Mouse (Mus musculus): Measurements from ENCODE around the gene Exosc5. TPM values are rescaled to one million over a fixed set of nuclear protein-coding genes. Genes with fewer than 3 reads are reported as not detected.

Exosc5 gene
- polyA plus RNA-seq, 1 experiment from 2014 or later, result 73.1 TPM

GRCm38 (mm10) chr7:25683474-25684180, 24.7 kb downstream of the Exosc5 start:
- H3K9ac ChIP-seq, result no peak overlapping the region
- no peak overlapping the region for H3K4me3 ChIP-seq
- no peak overlapping the region for H3K27ac ChIP-seq
- H3K4me2 ChIP-seq (replicated peaks), result no peak overlapping the region
- ATAC-seq (ENCODE audit: low FRiP score, low read depth), result no peak
- WGBS, result 71% methylated on average over 7 of the region's 7 CpGs
- H3K9me3 ChIP-seq, result no peaks in the 10 kb centered on the region
- peaks cover 5% of the 10 kb centered on the region; the same call in 1 of the 2 replicates for H3K36me3 ChIP-seq
- peaks cover 40% of the 10 kb centered on the region for H3K27me3 ChIP-seq
- H3K4me1 ChIP-seq, result peaks cover 38% of the 10 kb centered on the region

GRCm38 (mm10) chr7:25684659-25685058, 25.7 kb downstream of the Exosc5 start:
- Histone ChIP-seq H3K4me3 (no peak overlapping the region), H3K9ac (no peak overlapping the region), H3K4me2 (replicated peaks) (no peak overlapping the region), H3K4me1 (peaks cover 48% of the 10 kb centered on the region), H3K9me3 (no peaks in the 10 kb centered on the region), H3K36me3 (peaks cover 5% of the 10 kb centered on the region; the same call in 1 of the 2 replicates), H3K27me3 (peaks cover 43% of the 10 kb centered on the region), H3K27ac (no peak overlapping the region)
- ATAC-seq (ENCODE audit: low FRiP score, low read depth), result no peak
- WGBS, result 83% methylated on average over 6 of the region's 6 CpGs

GRCm38 (mm10) chr7:25685926-25686470, 27.0 kb downstream of the Exosc5 start:
- no peak for ATAC-seq (ENCODE audit: low FRiP score, low read depth)
- WGBS, result 72% methylated on average over 21 of the region's 21 CpGs
- H3K27me3 ChIP-seq, result peaks cover 55% of the 10 kb centered on the region
- peak overlapping the region; percentile 66 for H3K4me3 ChIP-seq
- no peaks in the 10 kb centered on the region for H3K9me3 ChIP-seq
- H3K4me1 ChIP-seq, result peaks cover 43% of the 10 kb centered on the region
- peak overlapping the region; percentile 76 for H3K9ac ChIP-seq
- H3K36me3 ChIP-seq, result peaks cover 5% of the 10 kb centered on the region; the same call in 1 of the 2 replicates
- H3K4me2 ChIP-seq (replicated peaks), result peak overlapping the region; percentile 86
- H3K27ac ChIP-seq, result no peak overlapping the region

GRCm38 (mm10) chr7:25686680-25687531, 27.9 kb downstream of the Exosc5 start, which contains the start of gene Tgfb1:
Gene Tgfb1 (plus strand): TSS chr7:25687002.
- ATAC-seq (ENCODE audit: low FRiP score, low read depth), result peak; percentile 37; the same call in 1 of the 2 replicates
- Histone ChIP-seq H3K4me1 (peaks cover 37% of the 10 kb centered on the region), H3K27ac (0 out of 2 replicates have a peak within 1 kb of the TSS, but pooled peaks have one; percentile 1), H3K27me3 (peaks cover 61% of the 10 kb centered on the region), H3K4me2 (replicated peaks) (peak within 1 kb of the TSS; percentile 86), H3K9ac (peak within 1 kb of the TSS; percentile 76), H3K4me3 (peak within 1 kb of the TSS; percentile 66), H3K9me3 (no peaks in the 10 kb centered on the region), H3K36me3 (peaks cover 5% of the 10 kb centered on the region; the same call in 1 of the 2 replicates)
- 1% methylated on average over 63 of the region's 69 CpGs for WGBS

- ATAC-seq (ENCODE audit: low FRiP score, low read depth), result no peak
- Histone ChIP-seq H3K27me3 (peaks cover 67% of the 10 kb centered on the region), H3K4me2 (replicated peaks) (peak overlapping the region; percentile 86), H3K4me1 (peaks cover 37% of the 10 kb centered on the region), H3K27ac (0 out of 2 replicates have a peak overlapping the region, but pooled peaks have one; percentile 1), H3K9ac (peak overlapping the region; percentile 76), H3K36me3 (peaks cover 2% of the 10 kb centered on the region; the same call in 1 of the 2 replicates), H3K4me3 (peak overlapping the region; percentile 66), H3K9me3 (no peaks in the 10 kb centered on the region)
- WGBS, result under 1% methylated on average over 47 of the region's 47 CpGs
These were observed 28.9 kb downstream of the Exosc5 start for GRCm38 (mm10) chr7:25687811-25688401.

GRCm38 (mm10) chr7:25688810-25689586, 30.0 kb downstream of the Exosc5 start:
- peak overlapping the region; percentile 76 for H3K9ac ChIP-seq

GRCm38 (mm10) chr7:25689603-25690021, 30.6 kb downstream of the Exosc5 start:
- WGBS, result 14% methylated on average over 12 of the region's 12 CpGs
- H3K36me3 ChIP-seq, result no peaks in the 10 kb centered on the region
- peak overlapping the region; percentile 66 for H3K4me3 ChIP-seq
- no peak overlapping the region for H3K27ac ChIP-seq
- H3K4me1 ChIP-seq, result peaks cover 37% of the 10 kb centered on the region
- H3K9me3 ChIP-seq, result no peaks in the 10 kb centered on the region
- peak overlapping the region; percentile 86 for H3K4me2 ChIP-seq (replicated peaks)
- 0 out of 2 replicates have a peak overlapping the region, but pooled peaks have one; percentile 76 for H3K9ac ChIP-seq
- ATAC-seq (ENCODE audit: low FRiP score, low read depth), result no peak
- H3K27me3 ChIP-seq, result peaks cover 67% of the 10 kb centered on the region

More at GRCm38 (mm10) chr7:25688810-25689586, 30.0 kb downstream of the Exosc5 start:
- peak overlapping the region; percentile 66 for H3K4me3 ChIP-seq
- H3K9me3 ChIP-seq, result no peaks in the 10 kb centered on the region
- peak; percentile 57 for ATAC-seq (ENCODE audit: low FRiP score, low read depth)
- H3K4me1 ChIP-seq, result peaks cover 37% of the 10 kb centered on the region
- no peaks in the 10 kb centered on the region for H3K36me3 ChIP-seq
- peak overlapping the region; percentile 86 for H3K4me2 ChIP-seq (replicated peaks)
- WGBS, result under 1% methylated on average over 50 of the region's 52 CpGs
- no peak overlapping the region for H3K27ac ChIP-seq
- H3K27me3 ChIP-seq, result peaks cover 67% of the 10 kb centered on the region

- peak overlapping the region; percentile 86 for H3K4me2 ChIP-seq (replicated peaks)
- H3K27ac ChIP-seq, result no peak overlapping the region
- WGBS, result 36% methylated on average over 5 of the region's 5 CpGs
- H3K9me3 ChIP-seq, result no peaks in the 10 kb centered on the region
- peak overlapping the region; percentile 66 for H3K4me3 ChIP-seq
- H3K36me3 ChIP-seq, result no peaks in the 10 kb centered on the region
- H3K4me1 ChIP-seq, result peaks cover 37% of the 10 kb centered on the region
- ATAC-seq (ENCODE audit: low FRiP score, low read depth), result no peak
- H3K9ac ChIP-seq, result no peak overlapping the region
- peaks cover 67% of the 10 kb centered on the region for H3K27me3 ChIP-seq
These were observed 31.1 kb downstream of the Exosc5 start for GRCm38 (mm10) chr7:25690051-25690450.

GRCm38 (mm10) chr7:25694104-25694503, 35.1 kb downstream of the Exosc5 start:
- H3K4me2 ChIP-seq (replicated peaks), result no peak overlapping the region
- H3K36me3 ChIP-seq, result no peaks in the 10 kb centered on the region
- no peak overlapping the region for H3K4me3 ChIP-seq
- H3K4me1 ChIP-seq, result peaks cover 5% of the 10 kb centered on the region
- H3K27me3 ChIP-seq, result peaks cover 32% of the 10 kb centered on the region
- H3K9ac ChIP-seq, result no peak overlapping the region
- WGBS, result 76% methylated on average over 8 of the region's 8 CpGs
- ATAC-seq (ENCODE audit: low FRiP score, low read depth), result no peak
- H3K27ac ChIP-seq, result no peak overlapping the region
- H3K9me3 ChIP-seq, result no peaks in the 10 kb centered on the region

- no peak overlapping the region for H3K9ac ChIP-seq
- no peak overlapping the region for H3K4me3 ChIP-seq
- H3K36me3 ChIP-seq, result no peaks in the 10 kb centered on the region
- peaks cover 7% of the 10 kb centered on the region for H3K4me1 ChIP-seq
- H3K27ac ChIP-seq, result no peak overlapping the region
- H3K9me3 ChIP-seq, result peaks cover 6% of the 10 kb centered on the region; the same call in 1 of the 2 replicates
- ATAC-seq (ENCODE audit: low FRiP score, low read depth), result no peak
- peaks cover 19% of the 10 kb centered on the region for H3K27me3 ChIP-seq
- WGBS, result 59% methylated on average over 13 of the region's 13 CpGs
- H3K4me2 ChIP-seq (replicated peaks), result no peak overlapping the region
These were observed 40.9 kb downstream of the Exosc5 start for GRCm38 (mm10) chr7:25699851-25700250.

GRCm38 (mm10) chr7:25700732-25701131, 41.8 kb downstream of the Exosc5 start:
- Histone ChIP-seq H3K9me3 (peaks cover 6% of the 10 kb centered on the region; the same call in 1 of the 2 replicates), H3K4me3 (no peak overlapping the region), H3K4me2 (replicated peaks) (no peak overlapping the region), H3K27ac (no peak overlapping the region), H3K4me1 (peaks cover 10% of the 10 kb centered on the region), H3K36me3 (no peaks in the 10 kb centered on the region), H3K27me3 (peaks cover 19% of the 10 kb centered on the region), H3K9ac (no peak overlapping the region)
- no peak for ATAC-seq (ENCODE audit: low FRiP score, low read depth)
- 76% methylated on average over 12 of the region's 12 CpGs for WGBS
